ENCODE assay signal across 27 mouse cellular contexts in the genomic region with DNA sequence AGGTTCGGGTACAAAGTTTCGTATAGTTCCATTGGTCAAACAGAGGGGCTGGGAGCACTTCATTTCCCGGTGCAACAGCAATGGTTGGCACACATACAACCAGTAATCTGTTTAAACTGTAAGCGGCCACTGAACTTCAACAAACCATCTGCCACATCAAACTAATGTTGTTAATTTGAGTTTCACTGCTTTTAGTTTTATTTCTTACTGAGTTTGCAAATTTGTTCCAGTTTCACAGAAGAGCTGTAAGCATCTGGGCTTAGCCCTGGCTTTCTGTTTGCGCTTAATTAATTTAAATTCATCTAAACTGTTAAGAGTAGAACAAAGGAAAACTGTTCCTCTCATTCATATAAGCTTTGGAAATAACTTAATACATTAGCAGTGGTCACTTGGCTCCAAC.
DNase-seq lines count a peak whose midpoint lies in the region; ATAC-seq and TF ChIP-seq lines count a peak whose summit lies in the region.
"Had no signal": no experiment of that assay in that cellular context is flagged by ENCODE, and none has a peak within 500 bp of the region (broad histone marks: within the 10 kb centered on the region; RNA-seq: fewer than 3 reads in every experiment).

No protein-coding gene starts in this region.

- H3K4me2 ChIP-seq in forebrain, embryonic 14.5 days (ENCODE audit: low read length) = no peak overlapping the region
- H3K4me2 ChIP-seq in forebrain, embryonic 13.5 days = no peak overlapping the region
- no peak overlapping the region for H3K4me2 ChIP-seq in liver, embryonic 11.5 days
- H3K4me2 ChIP-seq: forebrain, embryonic 15.5 days; heart, embryonic 12.5 days; heart, embryonic 15.5 days; hindbrain, embryonic 14.5 days had no signal

- H3K36me3 ChIP-seq in forebrain, embryonic 14.5 days (ENCODE audit: control insufficient read depth, insufficient read depth, low read length) = no peaks in the 10 kb centered on the region
- H3K36me3 ChIP-seq in forebrain, embryonic 13.5 days (ENCODE audit: poor library complexity, severe bottlenecking) = no peaks in the 10 kb centered on the region
- H3K36me3 ChIP-seq in liver, adult 2 months (ENCODE audit: control insufficient read depth, insufficient read depth, low read length) = no peaks in the 10 kb centered on the region
- H3K36me3 ChIP-seq in liver, embryonic 11.5 days (ENCODE audit: control insufficient read depth, insufficient read depth, low read length) = no peaks in the 10 kb centered on the region
- H3K36me3 ChIP-seq: forebrain, embryonic 10.5 days; forebrain, embryonic 15.5 days; heart, embryonic 12.5 days; heart, embryonic 15.5 days had no signal

- 52% methylated on average over 5 of the region's 5 CpGs for WGBS in forebrain, embryonic 14.5 days
- 71% methylated on average over 5 of the region's 5 CpGs for WGBS in forebrain, embryonic 13.5 days
- 34% methylated on average over 5 of the region's 5 CpGs for WGBS in liver, adult 2 months
- 80% methylated on average over 5 of the region's 5 CpGs for WGBS in liver, embryonic 11.5 days

- no peak overlapping the region for H3K4me3 ChIP-seq in forebrain, embryonic 14.5 days (ENCODE audit: low read depth, low read length)
- H3K4me3 ChIP-seq in forebrain, embryonic 13.5 days = no peak overlapping the region
- no peak overlapping the region for H3K4me3 ChIP-seq in liver, adult 2 months (ENCODE audit: insufficient read depth, low read depth, low read length)
- H3K4me3 ChIP-seq in liver, embryonic 11.5 days (ENCODE audit: low read depth, low read length) = no peak overlapping the region
- H3K4me3 ChIP-seq: forebrain, embryonic 10.5 days; forebrain, embryonic 15.5 days; heart, embryonic 12.5 days; heart, embryonic 15.5 days had no signal

- no peaks in the 10 kb centered on the region for H3K27me3 ChIP-seq in forebrain, embryonic 14.5 days (replicated peaks; ENCODE audit: control insufficient read depth, insufficient read depth, low read length)
- H3K27me3 ChIP-seq in forebrain, embryonic 13.5 days = no peaks in the 10 kb centered on the region
- H3K27me3 ChIP-seq in liver, adult 2 months (ENCODE audit: control insufficient read depth, insufficient read depth, low read length) = no peaks in the 10 kb centered on the region
- no peaks in the 10 kb centered on the region for H3K27me3 ChIP-seq in liver, embryonic 11.5 days (replicated peaks; ENCODE audit: control insufficient read depth, insufficient read depth, low read length)
- H3K27me3 ChIP-seq: forebrain, embryonic 15.5 days; heart, embryonic 12.5 days; heart, embryonic 15.5 days; Patski had no signal

- ATAC-seq in forebrain, embryonic 14.5 days = peak; percentile 37; the same call in 1 of the 2 replicates
- no peak for ATAC-seq in forebrain, embryonic 13.5 days
- ATAC-seq in liver, embryonic 11.5 days (replicated peaks; ENCODE audit: low FRiP score) = no peak
- ATAC-seq: forebrain, embryonic 15.5 days; hindbrain, postnatal 0 days; inflammation-experienced regulatory T-cells, adult 6 months; intestine, embryonic 16.5 days; Patski had no signal

- no peak for TF ChIP-seq POLR2A in liver, adult 2 months (IDR thresholded peaks at IDR 0.05; ENCODE audit: extremely low read depth, insufficient read depth, low read length)
- TF ChIP-seq POLR2A in brain, embryonic 14.5 days (IDR thresholded peaks at IDR 0.05; ENCODE audit: borderline replicate concordance, extremely low read depth, insufficient read depth, insufficient read length, poor library complexity, severe bottlenecking) = no peak

- TF ChIP-seq CTCF in liver, adult 2 months (IDR thresholded peaks at IDR 0.05; ENCODE audit: low read depth, low read length) = no peak
- TF ChIP-seq CTCF in brain, embryonic 14.5 days (IDR thresholded peaks at IDR 0.05; ENCODE audit: borderline replicate concordance, extremely low read depth, insufficient read depth, insufficient read length) = no peak

- no peaks in the 10 kb centered on the region for H3K9me3 ChIP-seq in forebrain, embryonic 14.5 days (replicated peaks; ENCODE audit: control insufficient read depth, low read length)
- H3K9me3 ChIP-seq in forebrain, embryonic 13.5 days (replicated peaks) = no peaks in the 10 kb centered on the region
- no peaks in the 10 kb centered on the region for H3K9me3 ChIP-seq in liver, embryonic 11.5 days (ENCODE audit: control insufficient read depth, low read length)
- H3K9me3 ChIP-seq: forebrain, embryonic 10.5 days; forebrain, embryonic 15.5 days; heart, embryonic 12.5 days; heart, embryonic 15.5 days had no signal

- no peaks in the 10 kb centered on the region; the same call in 1 of the 2 replicates for H3K4me1 ChIP-seq in forebrain, embryonic 14.5 days (ENCODE audit: control insufficient read depth, insufficient read depth, low read length)
- H3K4me1 ChIP-seq in forebrain, embryonic 13.5 days = peaks cover 6% of the 10 kb centered on the region; the same call in 1 of the 2 replicates
- peaks cover 2% of the 10 kb centered on the region; the same call in 1 of the 2 replicates for H3K4me1 ChIP-seq in liver, adult 2 months (ENCODE audit: control insufficient read depth, insufficient read depth, low read length)
- peaks cover 7% of the 10 kb centered on the region for H3K4me1 ChIP-seq in liver, embryonic 11.5 days (replicated peaks; ENCODE audit: control insufficient read depth, insufficient read depth, low read length)

- peak; percentile 51 for DNase-seq in forebrain, embryonic 14.5 days (ENCODE audit: low spot score)
- peak; percentile 71 for DNase-seq in liver, adult 2 months (ENCODE audit: extremely low read depth, low read depth, low spot score)
- DNase-seq in liver, embryonic 11.5 days (ENCODE audit: low spot score) = no peak
- DNase-seq in brain, embryonic 14.5 days (ENCODE audit: low read depth) = peak; percentile 66
- DNase-seq in left cerebral cortex, adult 8-10 months (ENCODE audit: low spot score in 2 of 2) = no peak
- DNase-seq: adrenal gland, postnatal 10 days; adrenal gland, postnatal 36 days; B cell, adult 2 months; cerebellum, adult 11 months; cerebellum, adult 2 months; cerebellum, adult 9-11 months; cerebellum, postnatal 25 days; gastrocnemius, postnatal 25 days; heart, adult 18-20 months; heart, postnatal 10 days; heart, postnatal 4 days; kidney, adult 2 months had no signal

- H3K27ac ChIP-seq in forebrain, embryonic 14.5 days (ENCODE audit: low read depth, low read length) = no peak overlapping the region
- no peak overlapping the region for H3K27ac ChIP-seq in forebrain, embryonic 13.5 days
- no peak overlapping the region for H3K27ac ChIP-seq in liver, adult 2 months (replicated peaks; ENCODE audit: insufficient read depth, low read depth, low read length)
- no peak overlapping the region for H3K27ac ChIP-seq in liver, embryonic 11.5 days (ENCODE audit: low read depth, low read length)
- H3K27ac ChIP-seq: forebrain, embryonic 10.5 days; forebrain, embryonic 15.5 days; heart, embryonic 15.5 days; hindbrain, embryonic 14.5 days; hindbrain, postnatal 0 days had no signal

- H3K9ac ChIP-seq in forebrain, embryonic 14.5 days (ENCODE audit: low read length) = no peak overlapping the region
- no peak overlapping the region for H3K9ac ChIP-seq in forebrain, embryonic 13.5 days
- H3K9ac ChIP-seq in liver, adult 2 months (ENCODE audit: low read depth, low read length) = no peak overlapping the region
- H3K9ac ChIP-seq in liver, embryonic 11.5 days (ENCODE audit: low read depth, low read length) = no peak overlapping the region
- H3K9ac ChIP-seq: forebrain, embryonic 15.5 days; heart, embryonic 12.5 days; heart, embryonic 15.5 days; hindbrain, embryonic 14.5 days had no signal

- no peaks in the 10 kb centered on the region for H3K79me2 ChIP-seq in liver, adult 2 months (ENCODE audit: control insufficient read depth, insufficient read depth, low read length)

Comparison
In these comparisons a context has a peak if more than half of its experiments do, and no peak if none do; other contexts are left out.
1. DNase-seq: peak in forebrain, embryonic 14.5 days (single experiment), liver, adult 2 months (single experiment) and brain, embryonic 14.5 days (single experiment); none in liver, embryonic 11.5 days (single experiment) and left cerebral cortex, adult 8-10 months (0 of 2).